Mouse (Mus musculus) heart, postnatal 0 days (tissue): ENCODE data around the gene Atxn1.

ENCODE experiments used
- CTCF ChIP-seq: IDR thresholded peaks from 2 replicates; pipeline ENCODE4 v1.5.1; 2016; ENCODE audit warnings: antibody characterized with exemption, control low read depth, low read depth
- EP300 ChIP-seq: IDR thresholded peaks from 2 replicates; pipeline ENCODE4 v1.6.1; 2016; ENCODE audit warnings: antibody characterized with exemption, low read depth

DNA sequence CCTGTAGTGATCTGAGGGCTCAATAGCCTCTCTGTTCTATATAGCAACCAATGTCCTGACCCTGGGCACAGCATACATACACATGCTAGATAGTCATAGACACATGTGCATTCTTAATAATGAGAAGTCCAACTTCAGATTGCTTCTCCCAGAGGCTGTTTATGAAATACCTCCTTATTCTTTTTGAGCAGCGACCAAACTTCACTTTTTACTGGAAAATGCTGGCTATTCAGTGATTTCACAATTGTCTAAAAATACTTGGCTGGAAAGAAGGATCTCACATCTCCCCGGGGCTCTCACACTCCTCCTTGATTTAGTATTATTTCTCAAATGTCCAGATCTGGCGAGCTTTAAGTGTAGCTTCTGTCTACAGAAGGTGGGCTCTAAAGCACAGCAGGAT lies 171.0 kb downstream of the Atxn1 start:
- TF ChIP-seq CTCF: no peak
- no peak for TF ChIP-seq EP300
